15 mouse cellular contexts compared by ENCODE assay signal in genomic region chr2:6459282-6460047, GRCm38 (mm10).
DNase-seq lines count a peak whose midpoint lies in the region; ATAC-seq and TF ChIP-seq lines count a peak whose summit lies in the region.
"Had no signal": no experiment of that assay in that cellular context is flagged by ENCODE, and none has a peak within 500 bp of the region (broad histone marks: within the 10 kb centered on the region; RNA-seq: fewer than 3 reads in every experiment).

No protein-coding gene starts in this region.

- DNase-seq in forebrain, embryonic 10.5 days (ENCODE audit: extremely low spot score, low spot score), result no peak
- peak; percentile 82 to 89 for DNase-seq in lung, adult 18-20 months
- no peak for DNase-seq in lung, postnatal 0 days (ENCODE audit: low spot score)
- peak; percentile 31 for DNase-seq in limb, embryonic 10.5 days (ENCODE audit: low spot score)
- peak; percentile 14 to 23 for DNase-seq in thymus, postnatal 10 days (ENCODE audit: low spot score in 2 of 2)
- no peak for DNase-seq in layer of hippocampus, postnatal 10 days (ENCODE audit: low spot score in 2 of 2)
- DNase-seq in cerebellum, adult 11-12 months, result no peak
- DNase-seq: adrenal gland, postnatal 36 days; kidney, adult 2 months; lung, embryonic 14.5 days had no signal

- ATAC-seq in forebrain, embryonic 13.5 days, result no peak
- no peak for ATAC-seq in lung, postnatal 0 days
- ATAC-seq: Patski had no signal

- H3K36me3 ChIP-seq in forebrain, embryonic 10.5 days (replicated peaks), result no peaks in the 10 kb centered on the region
- no peaks in the 10 kb centered on the region for H3K36me3 ChIP-seq in forebrain, embryonic 13.5 days (ENCODE audit: poor library complexity, severe bottlenecking)
- no peaks in the 10 kb centered on the region for H3K36me3 ChIP-seq in lung, postnatal 0 days (ENCODE audit: insufficient read depth, low read length)
- no peaks in the 10 kb centered on the region for H3K36me3 ChIP-seq in limb, embryonic 10.5 days
- H3K36me3 ChIP-seq: heart, embryonic 13.5 days had no signal

- peaks cover 4% of the 10 kb centered on the region; the same call in 1 of the 2 replicates for H3K9me3 ChIP-seq in forebrain, embryonic 10.5 days
- H3K9me3 ChIP-seq in forebrain, embryonic 13.5 days (replicated peaks), result peaks cover 9% of the 10 kb centered on the region; the same call in 1 of the 2 replicates
- H3K9me3 ChIP-seq in lung, postnatal 0 days (ENCODE audit: low read length), result no peaks in the 10 kb centered on the region
- H3K9me3 ChIP-seq in limb, embryonic 10.5 days (replicated peaks), result no peaks in the 10 kb centered on the region

- H3K9ac ChIP-seq in forebrain, embryonic 13.5 days, result no peak overlapping the region
- H3K9ac ChIP-seq in lung, postnatal 0 days (replicated peaks; ENCODE audit: low read depth), result no peak overlapping the region
- H3K9ac ChIP-seq: heart, embryonic 13.5 days; lung, embryonic 14.5 days had no signal

- no peak for TF ChIP-seq EP300 in lung, postnatal 0 days (IDR thresholded peaks at IDR 0.05)

- 0 out of 2 replicates have a peak overlapping the region, but pooled peaks have one; percentile 3 for H3K27ac ChIP-seq in forebrain, embryonic 10.5 days
- no peak overlapping the region for H3K27ac ChIP-seq in forebrain, embryonic 13.5 days
- H3K27ac ChIP-seq in lung, postnatal 0 days (ENCODE audit: low read length), result no peak overlapping the region
- H3K27ac ChIP-seq in limb, embryonic 10.5 days, result peak overlapping the region; percentile 70
- H3K27ac ChIP-seq: heart, embryonic 13.5 days; left cerebral cortex, adult 2 months; stomach, postnatal 0 days had no signal

- H3K4me2 ChIP-seq in forebrain, embryonic 13.5 days, result no peak overlapping the region
- H3K4me2 ChIP-seq in lung, postnatal 0 days (replicated peaks; ENCODE audit: low read depth, low read length), result no peak overlapping the region
- H3K4me2 ChIP-seq: heart, embryonic 13.5 days; lung, embryonic 14.5 days had no signal

- no peak overlapping the region for H3K4me3 ChIP-seq in forebrain, embryonic 10.5 days
- H3K4me3 ChIP-seq in forebrain, embryonic 13.5 days, result no peak overlapping the region
- H3K4me3 ChIP-seq in lung, postnatal 0 days (ENCODE audit: low read depth, low read length), result no peak overlapping the region
- no peak overlapping the region for H3K4me3 ChIP-seq in limb, embryonic 10.5 days
- H3K4me3 ChIP-seq: heart, embryonic 13.5 days; left cerebral cortex, adult 2 months had no signal

- no peak for TF ChIP-seq CTCF in lung, postnatal 0 days (IDR thresholded peaks at IDR 0.05)

- no peaks in the 10 kb centered on the region for H3K27me3 ChIP-seq in forebrain, embryonic 10.5 days (ENCODE audit: poor library complexity, severe bottlenecking)
- H3K27me3 ChIP-seq in forebrain, embryonic 13.5 days, result no peaks in the 10 kb centered on the region
- H3K27me3 ChIP-seq in lung, postnatal 0 days (replicated peaks; ENCODE audit: insufficient read depth, low read length), result no peaks in the 10 kb centered on the region
- no peaks in the 10 kb centered on the region for H3K27me3 ChIP-seq in limb, embryonic 10.5 days (ENCODE audit: low read depth, poor library complexity, severe bottlenecking)
- H3K27me3 ChIP-seq: heart, embryonic 13.5 days; Patski had no signal

- H3K4me1 ChIP-seq in forebrain, embryonic 10.5 days, result peaks cover 12% of the 10 kb centered on the region
- H3K4me1 ChIP-seq in forebrain, embryonic 13.5 days, result peaks cover 14% of the 10 kb centered on the region
- peaks cover 5% of the 10 kb centered on the region; the same call in 1 of the 2 replicates for H3K4me1 ChIP-seq in lung, postnatal 0 days (ENCODE audit: insufficient read depth, low read depth, low read length)
- peaks cover 27% of the 10 kb centered on the region for H3K4me1 ChIP-seq in limb, embryonic 10.5 days

- 70% methylated on average over 13 of the region's 13 CpGs for whole genome bisulfite sequencing in forebrain, embryonic 10.5 days
- WGBS in forebrain, embryonic 13.5 days, result 65% methylated on average over 13 of the region's 13 CpGs
- WGBS in lung, postnatal 0 days, result 69% methylated on average over 13 of the region's 13 CpGs
- 46% methylated on average over 13 of the region's 13 CpGs for WGBS in limb, embryonic 10.5 days

Comparison
In these comparisons a context has a peak if more than half of its experiments do, and no peak if none do; other contexts are left out.
1. DNase-seq: peak in lung, adult 18-20 months (2 of 2), limb, embryonic 10.5 days (single experiment) and thymus, postnatal 10 days (2 of 2); none in forebrain, embryonic 10.5 days (single experiment), lung, postnatal 0 days (single experiment), layer of hippocampus, postnatal 10 days (0 of 2) and cerebellum, adult 11-12 months (single experiment).
2. H3K27ac ChIP-seq: peak in forebrain, embryonic 10.5 days (single experiment) and limb, embryonic 10.5 days (single experiment); none in forebrain, embryonic 13.5 days (single experiment) and lung, postnatal 0 days (single experiment).